Mouse (Mus musculus) cerebellum, adult 11 months (tissue): Measurements from ENCODE around the gene Raf1.
"Not testable (repeated sequence)": the region's sequence is repeated elsewhere in the genome, so short reads cannot be mapped to it uniquely, and the experiment has no call there.

Source experiments
- DNase-seq: peaks from one replicate; pipeline ENCODE4 v3.0.0; 2022

Gene Raf1

DNA sequence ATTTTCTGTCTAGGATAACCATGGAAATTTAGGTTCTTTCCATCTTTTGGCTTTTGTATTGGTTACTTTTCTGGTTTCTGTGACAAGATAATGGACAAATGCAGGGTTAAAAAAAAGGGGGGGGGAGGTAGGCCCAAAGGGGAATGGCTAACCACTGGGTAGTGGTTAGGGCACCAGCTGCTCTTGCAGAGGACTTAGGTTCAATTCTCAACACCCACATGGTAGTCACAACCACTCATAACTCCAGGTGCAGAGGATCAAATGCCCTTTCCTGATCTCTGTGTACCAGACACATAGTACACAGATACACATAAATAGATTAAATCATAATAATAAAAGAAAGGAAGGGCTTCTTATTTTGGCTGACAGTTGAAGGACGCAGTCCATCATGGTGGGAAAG is 1.6 kb upstream of the Raf1 start:
- DNase-seq: no peak

DNA sequence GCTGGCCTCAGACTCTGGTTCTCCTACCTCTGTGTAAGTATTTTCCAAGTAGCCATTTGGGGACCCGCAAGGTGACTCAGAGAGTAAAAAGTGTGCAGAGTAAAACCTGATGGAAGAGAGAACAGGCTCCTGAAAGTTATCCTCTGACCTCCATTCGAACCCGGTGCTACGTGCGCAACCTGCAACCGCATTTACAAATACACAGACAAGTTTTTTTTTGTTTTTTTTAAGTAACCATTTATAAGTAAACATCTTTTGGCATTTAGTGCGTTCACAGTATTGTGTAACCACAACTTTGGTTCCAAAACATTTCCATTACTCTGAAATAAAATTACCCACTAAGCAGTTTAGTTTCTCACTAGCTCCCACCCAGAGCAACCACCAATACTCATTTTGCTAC is 1.0 kb upstream of the Raf1 start:
- peak; percentile 17 for DNase-seq

DNA sequence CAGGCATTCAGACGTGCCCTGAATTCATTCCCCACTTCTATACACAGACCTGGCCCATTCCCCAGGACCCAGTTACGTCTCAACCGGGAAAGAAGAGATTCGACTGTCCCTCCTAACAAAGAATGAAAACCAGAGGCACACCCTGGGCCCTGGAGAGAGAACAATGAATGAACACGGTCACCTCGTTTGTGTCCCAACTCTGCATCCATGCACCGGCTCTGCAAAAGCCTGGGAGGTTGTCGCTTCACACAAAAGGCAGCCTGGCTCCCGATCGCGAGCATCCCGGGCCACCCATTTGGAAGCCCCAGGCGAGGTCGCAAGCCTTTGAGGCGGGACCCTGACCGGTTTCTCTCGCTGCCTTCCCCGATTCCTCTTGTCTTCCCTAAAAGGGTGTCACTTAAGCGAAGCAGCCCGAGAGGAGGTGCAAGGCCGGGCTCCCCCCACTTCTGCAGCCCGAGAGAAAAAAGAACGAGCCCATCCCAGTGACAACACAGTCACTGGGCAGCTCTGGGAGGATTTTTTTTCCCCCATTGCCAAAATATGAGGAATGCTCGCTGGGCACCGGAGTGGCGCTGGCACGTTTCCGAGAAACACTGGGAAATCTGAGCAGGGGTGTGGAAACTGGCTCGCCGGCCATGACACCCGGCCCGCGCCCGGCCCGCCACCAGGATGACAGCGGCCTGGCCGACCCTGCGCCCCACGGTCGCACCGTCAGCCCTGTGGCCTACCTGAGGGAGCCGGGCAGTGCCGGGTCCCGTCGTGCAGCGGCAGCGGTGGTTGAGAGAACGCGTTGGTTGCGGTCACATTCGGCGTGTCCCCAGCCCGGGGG is 713 bp downstream of the Raf1 start:
- DNase-seq: peak; percentile 76

GRCm38 (mm10) chr6:115675166-115675507 is 1.3 kb downstream of the Raf1 start:
- DNase-seq: no peak

- DNase-seq: no peak
Observed at GRCm38 (mm10) chr6:115674316-115674715, 2.1 kb downstream of the Raf1 start.

DNA sequence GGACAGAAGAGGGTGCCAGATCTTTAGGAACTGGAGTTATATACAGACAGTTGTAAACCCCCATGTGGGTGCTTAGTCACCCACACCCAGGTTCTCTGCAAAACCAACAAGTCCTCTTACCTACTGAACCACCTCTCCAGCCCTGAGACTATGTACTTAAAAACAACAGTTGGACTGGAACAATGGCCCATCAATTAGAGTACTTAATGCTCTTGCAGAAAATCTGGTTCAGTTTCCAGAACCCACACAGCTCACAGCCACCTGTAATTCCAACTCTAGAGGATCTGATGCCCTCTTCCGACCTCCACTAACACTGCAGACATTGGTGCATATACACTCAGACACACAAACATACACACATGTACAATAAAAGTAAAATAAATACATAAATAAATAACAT is 3.7 kb downstream of the Raf1 start:
- DNase-seq: no peak

- DNase-seq: no peak
Observed at GRCm38 (mm10) chr6:115666641-115667040, 9.8 kb downstream of the Raf1 start.

DNA sequence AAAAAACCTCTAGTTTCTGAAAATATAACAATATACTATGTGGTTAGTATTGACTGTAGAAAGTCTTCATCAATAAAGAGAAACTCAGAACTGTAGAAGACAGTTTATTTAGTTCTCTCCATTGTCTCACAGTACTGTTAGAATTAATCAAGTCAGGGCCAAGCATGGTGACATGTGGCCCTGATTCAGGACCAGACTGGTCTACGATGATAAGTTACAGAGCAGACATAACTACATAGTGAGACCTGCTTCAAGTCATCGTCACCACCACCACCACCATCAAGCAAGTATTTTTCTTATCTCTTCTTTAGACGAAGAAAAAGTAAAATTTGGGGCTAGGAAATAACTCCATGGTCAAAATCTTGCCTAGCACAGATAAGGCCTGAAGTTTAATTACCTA is 12.2 kb downstream of the Raf1 start:
- no peak for DNase-seq

GRCm38 (mm10) chr6:115658802-115659201 is 17.6 kb downstream of the Raf1 start:
- no peak for DNase-seq

GRCm38 (mm10) chr6:115653939-115654338 is 22.5 kb downstream of the Raf1 start:
- DNase-seq: no peak

GRCm38 (mm10) chr6:115651719-115652118 is 24.7 kb downstream of the Raf1 start:
- DNase-seq: no peak

GRCm38 (mm10) chr6:115650476-115651427 is 25.7 kb downstream of the Raf1 start:
- DNase-seq: no peak

DNA sequence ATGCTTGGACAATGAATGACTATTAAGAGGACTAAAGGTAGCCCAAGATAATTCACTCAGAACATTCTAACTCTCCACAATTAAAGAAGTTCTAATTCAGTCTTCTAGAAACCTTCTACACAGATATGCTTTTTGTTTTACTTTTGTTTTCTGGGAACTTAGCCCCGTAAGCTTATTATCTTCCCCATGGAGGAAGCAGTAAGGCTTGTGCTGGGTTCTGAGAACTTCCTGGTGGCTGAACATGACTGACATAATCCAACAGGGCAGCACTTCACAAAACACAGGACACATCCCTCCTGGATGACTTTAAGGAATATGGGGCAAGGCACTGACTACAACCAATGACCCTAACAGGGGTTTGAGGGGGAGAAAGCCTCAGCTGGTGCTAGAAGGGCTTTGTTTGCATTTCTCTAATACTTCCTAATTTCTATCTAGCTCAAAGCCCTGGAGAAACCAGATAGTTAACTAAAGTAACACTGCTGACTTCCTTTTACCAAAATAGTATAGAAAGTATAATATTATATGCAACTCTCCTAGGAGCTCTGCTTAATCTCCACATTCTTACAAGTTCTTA is 26.6 kb downstream of the Raf1 start:
- no peak for DNase-seq

DNA sequence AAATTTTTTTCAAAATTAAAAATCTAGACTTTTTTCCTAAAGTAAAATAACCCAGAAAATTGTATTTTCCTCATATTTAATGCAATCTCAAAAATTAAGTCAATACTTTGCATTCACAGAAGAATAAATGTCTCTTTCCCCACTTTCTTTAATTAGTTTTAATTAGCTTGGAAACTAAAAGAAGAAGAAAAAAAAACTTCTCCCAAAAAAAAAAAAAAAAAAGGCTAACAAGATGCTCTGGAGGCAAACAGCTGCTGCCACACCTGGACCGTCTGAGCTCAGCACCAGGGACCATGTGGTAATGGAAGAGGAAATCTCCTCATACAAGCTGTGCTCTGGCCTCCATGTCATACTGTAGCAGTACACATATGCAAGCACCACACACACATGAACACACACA is 33.1 kb downstream of the Raf1 start:
- DNase-seq: no peak

- not testable (repeated sequence) for DNase-seq
Observed at GRCm38 (mm10) chr6:115638188-115638587, 38.2 kb downstream of the Raf1 start.

DNA sequence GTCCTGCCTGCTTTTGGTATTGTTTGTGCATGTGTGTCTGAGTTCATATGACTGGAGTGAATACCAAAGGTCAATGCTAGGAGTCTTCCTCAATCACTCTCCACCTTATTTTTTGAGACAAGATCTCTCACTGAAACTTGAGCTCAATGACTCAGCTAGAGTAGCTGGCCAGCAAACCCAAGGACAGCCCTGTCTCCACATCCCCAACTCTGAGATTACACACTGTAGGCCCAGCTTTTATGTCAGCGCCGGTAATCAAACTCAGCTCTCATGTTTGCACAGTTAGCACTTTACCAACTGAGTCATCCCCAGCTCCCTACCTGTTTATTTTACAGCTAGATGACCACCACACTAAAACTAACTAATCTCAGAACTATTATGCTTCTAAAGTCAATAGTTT is 42.4 kb downstream of the Raf1 start:
- DNase-seq: no peak

DNA sequence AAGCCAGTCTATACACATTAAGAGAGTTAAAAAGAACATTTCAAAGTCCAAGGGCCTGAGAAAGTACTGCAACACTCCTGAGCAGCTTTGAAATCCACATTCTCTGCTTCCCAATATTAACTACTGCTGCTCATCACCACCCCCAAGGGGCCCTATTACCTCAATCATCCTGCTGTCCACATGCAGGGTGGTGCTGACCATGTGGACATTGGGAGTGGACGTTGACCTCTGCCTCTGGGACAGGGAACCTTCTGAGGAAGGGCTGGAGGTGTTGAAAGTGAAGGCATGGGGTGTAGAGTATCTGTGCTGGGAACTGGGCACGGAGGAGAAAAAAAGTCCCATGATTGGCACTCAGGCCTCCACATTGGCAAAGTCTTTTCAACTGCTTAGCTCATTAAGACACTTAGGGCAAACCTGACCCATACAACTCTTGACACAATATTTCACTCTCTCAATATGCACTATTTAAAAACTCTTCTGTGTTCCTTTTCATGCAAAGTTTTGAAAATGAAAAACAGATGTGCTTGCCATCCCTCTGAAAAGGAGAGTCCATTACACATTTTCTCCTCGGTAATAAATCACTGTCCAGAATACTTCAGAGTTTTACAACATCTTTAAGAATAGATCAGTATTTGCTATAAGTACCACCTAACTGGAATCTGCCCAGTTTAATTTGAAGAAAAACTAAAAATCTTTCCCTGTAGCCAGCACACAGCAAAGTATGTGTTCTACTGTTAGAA is 45.2 kb downstream of the Raf1 start:
- no peak for DNase-seq

- DNase-seq: no peak
Observed at GRCm38 (mm10) chr6:115626121-115626520, 50.3 kb downstream of the Raf1 start.

DNA sequence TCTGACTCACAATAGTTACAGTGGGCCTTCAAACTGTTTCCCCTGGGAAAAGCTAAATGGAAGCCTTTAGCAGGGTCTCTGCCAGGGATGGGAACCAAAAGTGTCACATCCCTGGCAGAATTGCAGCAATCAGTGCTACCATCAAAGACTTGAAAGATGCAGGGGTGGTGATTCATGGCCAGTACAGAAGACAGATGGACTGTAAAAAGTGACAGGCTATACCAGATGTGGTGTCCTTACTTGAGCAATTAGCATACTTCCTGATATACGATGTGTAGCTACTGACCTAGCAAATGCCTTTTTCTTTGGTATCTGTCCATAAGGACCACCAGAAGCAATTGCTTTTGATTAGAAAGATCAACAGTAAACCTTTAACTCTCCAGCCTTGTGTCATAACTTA is 55.5 kb downstream of the Raf1 start:
- DNase-seq: no peak

- no peak for DNase-seq
Observed at GRCm38 (mm10) chr6:115619818-115620217, 56.6 kb downstream of the Raf1 start.

GRCm38 (mm10) chr6:115615983-115616382 is 60.5 kb downstream of the Raf1 start:
- DNase-seq: no peak

DNA sequence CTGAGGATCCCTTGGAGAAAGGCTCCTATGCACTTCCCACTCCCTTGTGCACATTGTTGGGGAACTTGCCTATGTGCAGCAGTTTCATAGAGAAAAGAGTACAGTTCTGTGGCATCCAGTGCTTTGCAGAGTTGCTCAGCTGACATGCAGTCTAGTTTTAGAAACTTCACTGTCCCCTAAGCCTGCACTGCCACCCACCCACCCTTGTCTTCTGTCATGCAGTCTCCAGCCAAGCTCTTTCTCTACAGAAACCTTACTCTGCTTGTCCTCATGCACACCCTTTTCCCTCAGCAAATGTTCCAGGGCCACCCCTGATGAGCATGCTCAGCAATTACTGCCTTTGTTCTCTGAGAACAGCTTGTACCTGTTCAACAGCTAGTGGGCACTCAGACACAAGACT is 62.6 kb downstream of the Raf1 start:
- DNase-seq: no peak

DNA sequence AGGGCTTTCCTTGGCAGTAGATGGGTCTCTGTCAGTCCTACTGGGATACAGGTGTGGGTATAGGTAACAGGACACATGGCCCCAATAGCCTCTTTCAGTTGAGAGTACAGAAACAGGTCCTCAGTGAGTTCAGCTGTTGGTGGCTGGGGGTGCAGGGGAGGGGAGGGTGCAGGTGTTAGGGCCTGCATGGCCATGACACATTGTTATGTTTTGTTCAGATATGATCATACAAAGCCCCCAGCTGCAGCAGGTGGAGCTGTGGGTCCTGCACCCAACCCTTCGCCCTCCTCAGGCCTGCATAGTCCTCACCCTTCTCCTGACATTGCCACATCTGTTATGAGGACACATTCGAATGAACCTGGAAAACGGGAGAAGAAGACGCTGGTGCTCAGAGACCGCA is 66.1 kb downstream of the Raf1 start:
- DNase-seq: no peak
